Mouse (Mus musculus): ENCODE data around the gene Ubxn1. TPM values are rescaled to one million over a fixed set of nuclear protein-coding genes. Genes with fewer than 3 reads are reported as not detected.

Ubxn1 gene
- total and polyA plus RNA-seq, 3 experiments: 102 to 309 (median 203) TPM

DNA sequence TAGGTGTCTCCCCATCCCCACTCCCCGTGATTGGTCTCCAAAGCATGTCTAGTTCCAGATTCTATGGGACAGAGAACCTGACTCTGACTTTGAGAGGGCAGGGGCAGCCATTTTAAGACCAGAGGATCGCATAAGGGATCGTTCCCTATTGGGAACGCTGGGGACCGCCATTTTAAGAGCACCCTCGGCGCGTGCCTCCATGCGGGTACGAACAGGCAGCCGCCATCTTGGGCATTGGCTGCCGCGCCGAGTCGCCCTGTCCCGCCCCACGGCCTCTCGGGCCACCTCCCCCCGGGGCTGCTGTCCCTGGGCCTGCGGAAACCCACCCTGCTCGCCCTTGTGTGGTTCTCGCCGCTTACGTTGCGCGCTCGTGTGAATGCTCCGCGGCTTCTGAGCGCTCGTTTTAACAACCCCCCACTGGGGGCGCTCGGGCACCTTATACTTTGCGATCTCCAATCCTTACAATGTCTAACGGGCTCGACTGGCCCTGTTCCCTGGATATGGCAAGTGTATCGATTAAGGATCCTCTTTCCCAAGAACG lies 34.0 kb upstream of the Ubxn1 start, which contains the start of gene Bscl2:
TSS of gene Bscl2 (plus strand) at position 217 of the 541 bp plus-strand sequence.
- Histone ChIP-seq H3K27me3 (ENCODE audit: insufficient read depth, low read length) (no peaks in the 10 kb centered on the region), H3K4me1 (ENCODE audit: insufficient read depth, low read depth, low read length) (peaks cover 6% of the 10 kb centered on the region; the same call in 1 of the 2 replicates), H3K4me3 (ENCODE audit: low read depth, low read length) (no peak within 1 kb of the TSS), H3K36me3 (replicated peaks) (peaks cover 97% of the 10 kb centered on the region), H3K9me3 (replicated peaks) (no peaks in the 10 kb centered on the region)
- TF ChIP-seq GATA2 (IDR thresholded peaks at IDR 0.05; ENCODE audit: borderline replicate concordance, low read depth, low read length) (no peak), CTCF (IDR thresholded peaks at IDR 0.05; ENCODE audit: low read depth, low read length) (no peak), POLR2AphosphoS5 (IDR thresholded peaks at IDR 0.05; ENCODE audit: insufficient replicate concordance, low read depth, low read length) (no peak), GATA1 (IDR thresholded peaks at IDR 0.05; ENCODE audit: borderline replicate concordance, low read length) (no peak), TAL1 (conservative IDR thresholded peaks at IDR 0.05; ENCODE audit: low read depth, low read length) (no peak)
- DNase-seq (ENCODE audit: low spot score) (no peak), ATAC-seq (ENCODE audit: extremely low read depth, insufficient number of reproducible peaks, low FRiP score, poor library complexity, severe bottlenecking) (no peak)

DNA sequence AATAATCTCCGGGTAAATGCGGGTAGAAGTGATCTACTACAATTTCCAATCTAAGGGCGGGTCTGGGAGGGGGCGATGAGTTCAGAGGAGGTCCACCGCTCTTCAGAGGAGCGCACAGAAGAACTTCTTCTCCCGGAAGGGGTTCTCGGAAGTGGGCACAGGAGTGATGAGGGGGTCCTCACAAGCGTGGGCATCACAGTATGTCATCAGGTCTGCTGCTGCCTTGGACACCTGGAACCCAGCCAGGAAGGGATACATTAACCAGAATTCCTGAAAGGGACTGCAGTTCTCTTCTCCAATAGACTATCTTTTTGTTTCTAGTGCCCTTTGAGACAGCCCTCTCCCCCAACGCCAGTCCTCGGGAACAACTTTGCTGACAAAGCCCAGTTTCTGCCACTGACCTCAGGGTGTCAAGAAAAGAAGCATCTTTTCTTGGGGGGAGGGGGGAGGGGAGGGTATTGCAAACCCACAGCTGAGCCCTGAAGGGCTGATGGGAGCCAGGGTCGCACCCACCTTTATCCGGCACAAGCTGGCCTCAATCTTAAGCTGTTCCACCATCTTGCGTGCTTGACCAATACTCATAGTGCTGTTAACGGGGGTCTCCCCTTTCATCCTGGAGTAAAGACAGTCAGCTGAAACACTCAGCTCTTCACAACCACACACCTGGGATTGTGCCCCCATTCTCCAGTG lies 33.1 kb upstream of the Ubxn1 start:
- Histone ChIP-seq H3K4me3 (ENCODE audit: low read depth, low read length) (no peak overlapping the region), H3K9me3 (replicated peaks) (no peaks in the 10 kb centered on the region), H3K36me3 (replicated peaks) (peaks cover 96% of the 10 kb centered on the region), H3K4me1 (ENCODE audit: insufficient read depth, low read depth, low read length) (peaks cover 3% of the 10 kb centered on the region; the same call in 1 of the 2 replicates), H3K27me3 (ENCODE audit: insufficient read depth, low read length) (no peaks in the 10 kb centered on the region)
- TF ChIP-seq GATA1 (IDR thresholded peaks at IDR 0.05; ENCODE audit: borderline replicate concordance, low read length) (no peak), POLR2AphosphoS5 (IDR thresholded peaks at IDR 0.05; ENCODE audit: insufficient replicate concordance, low read depth, low read length) (no peak), GATA2 (IDR thresholded peaks at IDR 0.05; ENCODE audit: borderline replicate concordance, low read depth, low read length) (no peak), CTCF (IDR thresholded peaks at IDR 0.05; ENCODE audit: low read depth, low read length) (no peak), TAL1 (conservative IDR thresholded peaks at IDR 0.05; ENCODE audit: low read depth, low read length) (no peak)
- DNase-seq (ENCODE audit: low spot score) (no peak), ATAC-seq (ENCODE audit: extremely low read depth, insufficient number of reproducible peaks, low FRiP score, poor library complexity, severe bottlenecking) (no peak)

DNA sequence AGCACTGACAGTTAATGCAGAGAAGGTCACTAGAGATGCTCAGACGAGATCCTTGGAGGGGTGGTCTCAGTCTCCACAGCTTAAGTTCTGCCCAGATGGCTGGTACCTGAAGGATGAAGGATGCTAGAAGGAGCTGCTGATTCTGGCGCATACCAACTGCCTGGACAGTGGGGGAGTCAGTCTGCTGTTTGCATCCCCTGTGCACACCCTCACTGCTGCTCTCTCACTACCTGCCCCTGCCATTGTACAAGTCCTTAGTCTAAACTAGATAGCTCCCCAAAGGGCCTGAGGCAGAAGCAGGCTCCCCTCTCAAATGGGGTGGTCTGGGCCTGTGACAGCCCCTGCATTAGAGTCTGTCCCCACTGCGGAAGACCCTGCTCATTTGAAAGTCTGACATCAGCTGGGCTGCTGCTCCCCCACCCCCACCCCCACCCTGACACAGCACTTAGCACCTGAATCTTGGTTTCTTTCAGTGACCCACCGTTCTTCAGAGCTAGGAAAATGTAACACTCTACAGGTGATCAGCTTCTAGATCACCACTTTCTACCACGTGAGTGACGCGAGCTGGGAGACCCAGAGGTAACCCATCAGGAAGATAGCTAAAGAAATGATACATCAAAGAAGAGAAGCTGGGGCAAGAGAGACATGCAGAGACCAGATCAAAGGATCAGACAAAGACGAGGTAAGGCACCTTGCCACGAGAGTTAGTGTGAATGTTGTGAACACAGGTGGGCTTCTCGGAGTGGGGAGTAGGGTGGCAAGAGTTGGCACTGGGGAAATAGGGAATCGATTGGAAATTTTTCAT lies 32.0 kb upstream of the Ubxn1 start, which contains the start of gene Gng3:
TSS of gene Gng3 (minus strand) at position 92 of the 805 bp plus-strand sequence.
- H3K36me3 ChIP-seq (replicated peaks): peaks cover 95% of the 10 kb centered on the region
- TF ChIP-seq TAL1 (conservative IDR thresholded peaks at IDR 0.05; ENCODE audit: low read depth, low read length) (no peak), CTCF (IDR thresholded peaks at IDR 0.05; ENCODE audit: low read depth, low read length) (no peak), GATA1 (IDR thresholded peaks at IDR 0.05; ENCODE audit: borderline replicate concordance, low read length) (no peak), GATA2 (IDR thresholded peaks at IDR 0.05; ENCODE audit: borderline replicate concordance, low read depth, low read length) (no peak), POLR2AphosphoS5 (IDR thresholded peaks at IDR 0.05; ENCODE audit: insufficient replicate concordance, low read depth, low read length) (no peak)

DNA sequence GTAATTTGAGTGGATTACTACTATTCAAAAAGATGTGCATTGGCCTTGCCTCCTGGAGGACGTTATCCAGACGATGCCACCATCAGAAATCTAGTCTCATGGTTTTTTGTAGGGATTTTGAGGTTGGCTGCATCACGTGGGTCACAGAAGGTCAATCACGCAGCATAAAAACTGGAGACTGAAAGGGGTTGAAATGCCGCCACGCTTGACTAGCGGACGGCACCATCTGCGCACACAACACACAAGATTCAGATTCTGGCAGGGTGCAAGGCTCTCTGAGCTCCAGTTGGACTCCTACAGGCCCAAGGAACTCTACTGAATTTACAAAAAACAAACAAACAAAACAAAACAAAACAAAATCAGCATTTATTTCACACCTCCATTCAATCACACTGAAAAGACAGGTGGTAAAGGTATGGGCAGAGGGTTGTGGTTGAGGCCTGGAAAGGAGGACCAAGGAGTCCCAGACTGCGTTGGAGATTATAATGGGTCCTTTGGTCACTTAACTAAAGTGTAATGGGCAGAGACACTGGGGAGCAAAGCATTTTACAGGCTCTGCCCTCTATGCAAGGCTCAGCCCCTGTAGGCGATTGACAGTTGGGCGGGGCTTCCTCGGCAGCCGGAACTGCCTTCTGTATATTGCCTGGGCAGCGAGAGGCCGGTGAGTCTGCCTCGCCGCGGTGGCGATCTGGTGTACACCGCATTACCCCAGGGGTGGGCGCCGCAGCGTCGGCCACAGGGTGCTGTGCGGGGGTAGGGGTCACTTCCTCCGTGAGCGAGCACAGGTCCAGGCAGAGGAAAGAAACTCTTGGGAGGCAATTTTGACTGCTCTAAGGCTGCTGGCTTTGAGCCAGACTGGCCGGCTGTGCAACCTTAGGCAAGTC lies 31.1 kb upstream of the Ubxn1 start:
- DNase-seq (ENCODE audit: low spot score): no peak
- no peak for TF ChIP-seq GATA2 (IDR thresholded peaks at IDR 0.05; ENCODE audit: borderline replicate concordance, low read depth, low read length)
- TF ChIP-seq CTCF (IDR thresholded peaks at IDR 0.05; ENCODE audit: low read depth, low read length): no peak
- TF ChIP-seq GATA1 (IDR thresholded peaks at IDR 0.05; ENCODE audit: borderline replicate concordance, low read length): no peak
- TF ChIP-seq TAL1 (conservative IDR thresholded peaks at IDR 0.05; ENCODE audit: low read depth, low read length): no peak
- no peak for TF ChIP-seq POLR2AphosphoS5 (IDR thresholded peaks at IDR 0.05; ENCODE audit: insufficient replicate concordance, low read depth, low read length)
- Histone ChIP-seq H3K36me3 (replicated peaks) (peaks cover 94% of the 10 kb centered on the region), H3K9me3 (replicated peaks) (no peaks in the 10 kb centered on the region), H3K4me3 (ENCODE audit: low read depth, low read length) (no peak overlapping the region), H3K27me3 (ENCODE audit: insufficient read depth, low read length) (no peaks in the 10 kb centered on the region), H3K4me1 (ENCODE audit: insufficient read depth, low read depth, low read length) (peaks cover 3% of the 10 kb centered on the region; the same call in 1 of the 2 replicates)
- ATAC-seq (ENCODE audit: extremely low read depth, insufficient number of reproducible peaks, low FRiP score, poor library complexity, severe bottlenecking): no peak

More for the DNA sequence above, 32.0 kb upstream of the Ubxn1 start, which contains the start of gene Gng3:
- ATAC-seq (ENCODE audit: extremely low read depth, insufficient number of reproducible peaks, low FRiP score, poor library complexity, severe bottlenecking) (no peak), DNase-seq (ENCODE audit: low spot score) (no peak)
- Histone ChIP-seq H3K27me3 (ENCODE audit: insufficient read depth, low read length) (no peaks in the 10 kb centered on the region), H3K4me1 (ENCODE audit: insufficient read depth, low read depth, low read length) (peaks cover 3% of the 10 kb centered on the region; the same call in 1 of the 2 replicates), H3K4me3 (ENCODE audit: low read depth, low read length) (no peak within 1 kb of the TSS), H3K9me3 (replicated peaks) (no peaks in the 10 kb centered on the region)

DNA sequence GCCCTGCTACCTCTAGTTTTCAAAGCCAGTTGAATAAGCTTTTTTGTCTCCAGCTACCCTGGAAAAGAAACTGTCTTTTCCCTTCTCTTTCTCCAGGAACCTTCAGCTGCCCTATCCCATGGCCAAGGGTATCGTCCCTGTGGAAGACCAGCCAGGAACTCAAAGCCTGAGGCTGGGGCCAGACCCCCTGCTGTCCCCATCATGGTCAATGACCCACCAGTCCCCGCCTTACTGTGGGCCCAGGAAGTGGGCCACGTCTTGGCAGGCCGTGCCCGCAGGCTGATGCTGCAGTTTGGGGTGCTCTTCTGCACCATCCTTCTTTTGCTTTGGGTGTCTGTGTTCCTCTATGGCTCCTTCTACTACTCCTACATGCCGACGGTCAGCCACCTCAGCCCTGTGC lies 30.3 kb upstream of the Ubxn1 start:
- H3K9me3 ChIP-seq (replicated peaks): no peaks in the 10 kb centered on the region
- DNase-seq (ENCODE audit: low spot score) (no peak), ATAC-seq (ENCODE audit: extremely low read depth, insufficient number of reproducible peaks, low FRiP score, poor library complexity, severe bottlenecking) (no peak)
- H3K27me3 ChIP-seq (ENCODE audit: insufficient read depth, low read length): no peaks in the 10 kb centered on the region
- no peak for TF ChIP-seq CTCF (IDR thresholded peaks at IDR 0.05; ENCODE audit: low read depth, low read length)
- no peak for TF ChIP-seq POLR2AphosphoS5 (IDR thresholded peaks at IDR 0.05; ENCODE audit: insufficient replicate concordance, low read depth, low read length)
- peaks cover 94% of the 10 kb centered on the region for H3K36me3 ChIP-seq (replicated peaks)
- H3K4me3 ChIP-seq (ENCODE audit: low read depth, low read length): no peak overlapping the region
- H3K4me1 ChIP-seq (ENCODE audit: insufficient read depth, low read depth, low read length): peaks cover 3% of the 10 kb centered on the region; the same call in 1 of the 2 replicates
